Mouse (Mus musculus): Measurements from ENCODE around the gene Cacna1d. TPM values are rescaled to one million over a fixed set of nuclear protein-coding genes. Genes with fewer than 3 reads are reported as not detected.

Gene Cacna1d
- polyA plus RNA-seq, 1 experiment from 2014 or later, result 1.5 TPM

GRCm38 (mm10) chr14:30131256-30131655 is 360.0 kb downstream of the Cacna1d start:
- no peak for ATAC-seq
- Histone ChIP-seq H3K36me3 (ENCODE audit: control insufficient read depth, insufficient read depth) (no peaks in the 10 kb centered on the region), H3K9me3 (ENCODE audit: control insufficient read depth) (no peaks in the 10 kb centered on the region), H3K4me1 (replicated peaks; ENCODE audit: control insufficient read depth, insufficient read depth, low read length) (no peaks in the 10 kb centered on the region), H3K9ac (ENCODE audit: low read depth, low read length) (no peak overlapping the region), H3K27me3 (replicated peaks; ENCODE audit: control insufficient read depth, insufficient read depth, low read length) (no peaks in the 10 kb centered on the region), H3K4me3 (ENCODE audit: low read depth, low read length) (no peak overlapping the region), H3K27ac (ENCODE audit: low read depth, low read length) (no peak overlapping the region), H3K4me2 (replicated peaks; ENCODE audit: low read depth) (no peak overlapping the region)
- no peak for TF ChIP-seq CTCF (IDR thresholded peaks at IDR 0.05; ENCODE audit: low read depth)
- WGBS, result 51% methylated on average over 3 of the region's 3 CpGs

- 93% methylated on average over 9 of the region's 9 CpGs for WGBS
- no peaks in the 10 kb centered on the region for H3K27me3 ChIP-seq (replicated peaks; ENCODE audit: control insufficient read depth, insufficient read depth, low read length)
- ATAC-seq, result no peak
- no peak overlapping the region for H3K4me2 ChIP-seq (replicated peaks; ENCODE audit: low read depth)
- no peak for TF ChIP-seq CTCF (IDR thresholded peaks at IDR 0.05; ENCODE audit: low read depth)
- no peaks in the 10 kb centered on the region for H3K4me1 ChIP-seq (replicated peaks; ENCODE audit: control insufficient read depth, insufficient read depth, low read length)
- no peaks in the 10 kb centered on the region for H3K36me3 ChIP-seq (ENCODE audit: control insufficient read depth, insufficient read depth)
- no peak overlapping the region for H3K4me3 ChIP-seq (ENCODE audit: low read depth, low read length)
- no peak overlapping the region for H3K27ac ChIP-seq (ENCODE audit: low read depth, low read length)
- H3K9ac ChIP-seq (ENCODE audit: low read depth, low read length), result no peak overlapping the region
- no peaks in the 10 kb centered on the region for H3K9me3 ChIP-seq (ENCODE audit: control insufficient read depth)
Measured at GRCm38 (mm10) chr14:30130092-30130491, 361.2 kb downstream of the Cacna1d start.

GRCm38 (mm10) chr14:30129378-30129777 is 361.9 kb downstream of the Cacna1d start:
- H3K9me3 ChIP-seq (ENCODE audit: control insufficient read depth), result no peaks in the 10 kb centered on the region
- no peak overlapping the region for H3K27ac ChIP-seq (ENCODE audit: low read depth, low read length)
- no peaks in the 10 kb centered on the region for H3K27me3 ChIP-seq (replicated peaks; ENCODE audit: control insufficient read depth, insufficient read depth, low read length)
- no peaks in the 10 kb centered on the region for H3K36me3 ChIP-seq (ENCODE audit: control insufficient read depth, insufficient read depth)
- 36% methylated on average over 9 of the region's 9 CpGs for WGBS
- no peak for ATAC-seq
- H3K4me1 ChIP-seq (replicated peaks; ENCODE audit: control insufficient read depth, insufficient read depth, low read length), result no peaks in the 10 kb centered on the region
- no peak overlapping the region for H3K4me3 ChIP-seq (ENCODE audit: low read depth, low read length)
- no peak overlapping the region for H3K9ac ChIP-seq (ENCODE audit: low read depth, low read length)
- TF ChIP-seq CTCF (IDR thresholded peaks at IDR 0.05; ENCODE audit: low read depth), result peak; percentile 78
- H3K4me2 ChIP-seq (replicated peaks; ENCODE audit: low read depth), result no peak overlapping the region

GRCm38 (mm10) chr14:30124951-30125690 is 366.1 kb downstream of the Cacna1d start:
- Histone ChIP-seq H3K9me3 (ENCODE audit: control insufficient read depth) (no peaks in the 10 kb centered on the region), H3K9ac (ENCODE audit: low read depth, low read length) (no peak overlapping the region), H3K4me3 (ENCODE audit: low read depth, low read length) (no peak overlapping the region), H3K4me2 (replicated peaks; ENCODE audit: low read depth) (no peak overlapping the region), H3K27me3 (replicated peaks; ENCODE audit: control insufficient read depth, insufficient read depth, low read length) (no peaks in the 10 kb centered on the region), H3K36me3 (ENCODE audit: control insufficient read depth, insufficient read depth) (no peaks in the 10 kb centered on the region), H3K4me1 (replicated peaks; ENCODE audit: control insufficient read depth, insufficient read depth, low read length) (no peaks in the 10 kb centered on the region), H3K27ac (ENCODE audit: low read depth, low read length) (no peak overlapping the region)
- WGBS, result 65% methylated on average over 20 of the region's 20 CpGs
- ATAC-seq, result no peak
- no peak for TF ChIP-seq CTCF (IDR thresholded peaks at IDR 0.05; ENCODE audit: low read depth)

GRCm38 (mm10) chr14:30120023-30120422 is 371.2 kb downstream of the Cacna1d start:
- H3K27me3 ChIP-seq (replicated peaks; ENCODE audit: control insufficient read depth, insufficient read depth, low read length), result no peaks in the 10 kb centered on the region
- no peak for TF ChIP-seq CTCF (IDR thresholded peaks at IDR 0.05; ENCODE audit: low read depth)
- H3K9me3 ChIP-seq (ENCODE audit: control insufficient read depth), result no peaks in the 10 kb centered on the region
- no peak overlapping the region for H3K27ac ChIP-seq (ENCODE audit: low read depth, low read length)
- no peak for ATAC-seq
- WGBS, result 55% methylated on average over 5 of the region's 5 CpGs
- H3K9ac ChIP-seq (ENCODE audit: low read depth, low read length), result no peak overlapping the region
- no peaks in the 10 kb centered on the region for H3K4me1 ChIP-seq (replicated peaks; ENCODE audit: control insufficient read depth, insufficient read depth, low read length)
- no peak overlapping the region for H3K4me3 ChIP-seq (ENCODE audit: low read depth, low read length)
- no peaks in the 10 kb centered on the region for H3K36me3 ChIP-seq (ENCODE audit: control insufficient read depth, insufficient read depth)
- H3K4me2 ChIP-seq (replicated peaks; ENCODE audit: low read depth), result no peak overlapping the region

GRCm38 (mm10) chr14:30113392-30114108 is 377.7 kb downstream of the Cacna1d start:
- no peak for TF ChIP-seq CTCF (IDR thresholded peaks at IDR 0.05; ENCODE audit: low read depth)
- Histone ChIP-seq H3K36me3 (ENCODE audit: control insufficient read depth, insufficient read depth) (no peaks in the 10 kb centered on the region), H3K4me3 (ENCODE audit: low read depth, low read length) (no peak overlapping the region), H3K27ac (ENCODE audit: low read depth, low read length) (no peak overlapping the region), H3K9ac (ENCODE audit: low read depth, low read length) (no peak overlapping the region), H3K27me3 (replicated peaks; ENCODE audit: control insufficient read depth, insufficient read depth, low read length) (no peaks in the 10 kb centered on the region), H3K4me2 (replicated peaks; ENCODE audit: low read depth) (no peak overlapping the region), H3K9me3 (ENCODE audit: control insufficient read depth) (no peaks in the 10 kb centered on the region), H3K4me1 (replicated peaks; ENCODE audit: control insufficient read depth, insufficient read depth, low read length) (no peaks in the 10 kb centered on the region)
- no peak for ATAC-seq
- 32% methylated on average over 9 of the region's 9 CpGs for WGBS

All from intestine, postnatal 0 days (tissue).